25 mouse cellular contexts compared by ENCODE assay signal in the genomic region with DNA sequence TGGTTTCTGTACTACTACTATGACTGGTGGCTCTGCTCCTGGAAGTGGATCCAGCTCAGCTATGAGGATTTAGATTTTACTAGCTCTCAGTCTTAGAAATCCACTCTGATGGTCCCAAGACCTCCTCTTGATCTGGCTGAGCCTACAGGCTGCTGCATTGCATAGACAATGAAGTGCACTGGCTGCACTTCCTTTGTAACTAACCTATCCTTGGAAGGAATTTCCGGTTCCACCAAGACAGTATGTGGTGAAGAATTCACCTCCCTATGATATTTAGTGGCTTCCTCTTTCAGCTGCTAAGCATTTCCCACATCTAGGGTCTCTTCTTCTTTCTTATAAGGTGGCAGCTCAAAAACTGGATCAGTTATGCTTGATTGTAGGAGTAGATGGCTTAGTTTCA. TPM values are rescaled to one million over a fixed set of nuclear protein-coding genes. Genes with fewer than 3 reads are reported as not detected.
DNase-seq lines count a peak whose midpoint lies in the region; ATAC-seq and TF ChIP-seq lines count a peak whose summit lies in the region.
"Had no signal": no experiment of that assay in that cellular context is flagged by ENCODE, and none has a peak within 500 bp of the region (broad histone marks: within the 10 kb centered on the region; RNA-seq: fewer than 3 reads in every experiment).

No protein-coding gene starts in this region.

- TF ChIP-seq POLR2A in heart, adult 2 months (IDR thresholded peaks at IDR 0.05; ENCODE audit: insufficient read depth, low read depth, low read length), result no peak
- no peak for TF ChIP-seq POLR2A in small intestine, adult 2 months (IDR thresholded peaks at IDR 0.05; ENCODE audit: low read depth, low read length)

- no peaks in the 10 kb centered on the region for H3K36me3 ChIP-seq in heart, adult 2 months (ENCODE audit: control insufficient read depth, insufficient read depth, low read length)
- no peaks in the 10 kb centered on the region for H3K36me3 ChIP-seq in small intestine, adult 2 months (ENCODE audit: control insufficient read depth, insufficient read depth, low read length)
- H3K36me3 ChIP-seq: embryonic facial prominence, embryonic 12.5 days; forebrain, embryonic 15.5 days; heart, embryonic 12.5 days; hindbrain, embryonic 15.5 days; intestine, embryonic 15.5 days had no signal

- peak; percentile 62 for ATAC-seq in CD4-positive, CD25-positive, alpha-beta regulatory T cell, adult 4 months
- peak; percentile 22 for ATAC-seq in granulocyte monocyte progenitor cell, adult 5-6 weeks (replicated peaks; ENCODE audit: poor library complexity, severe bottlenecking)
- no peak for ATAC-seq in cerebellum, adult (ENCODE audit: insufficient number of reproducible peaks, low FRiP score, low TSS enrichment)
- ATAC-seq: forebrain, embryonic 15.5 days; Patski had no signal

- no peaks in the 10 kb centered on the region for H3K4me1 ChIP-seq in heart, adult 2 months (ENCODE audit: control insufficient read depth, insufficient read depth, low read length)
- peaks cover 10% of the 10 kb centered on the region; the same call in 1 of the 2 replicates for H3K4me1 ChIP-seq in small intestine, adult 2 months (ENCODE audit: control insufficient read depth, insufficient read depth, insufficient read length, low read length)
- H3K4me1 ChIP-seq: embryonic facial prominence, embryonic 12.5 days; heart, embryonic 12.5 days; hindbrain, embryonic 15.5 days; intestine, embryonic 15.5 days had no signal

- no peaks in the 10 kb centered on the region for H3K27me3 ChIP-seq in heart, adult 2 months (ENCODE audit: control insufficient read depth, insufficient read depth, low read length)
- no peaks in the 10 kb centered on the region for H3K27me3 ChIP-seq in small intestine, adult 2 months (ENCODE audit: control insufficient read depth, insufficient read depth, low read length)
- H3K27me3 ChIP-seq: embryonic facial prominence, embryonic 12.5 days; forebrain, embryonic 15.5 days; heart, embryonic 12.5 days; hindbrain, embryonic 15.5 days; intestine, embryonic 15.5 days had no signal

- DNase-seq in heart, adult 11 months, result peak; percentile 44
- no peak for DNase-seq in heart, adult 2 months
- no peak for DNase-seq in layer of hippocampus, postnatal 36 days
- DNase-seq: adrenal gland, adult 2 months; adrenal gland, postnatal 25 days; B cell, adult 2 months; cerebellum, adult 2 months; cerebellum, postnatal 10 days; gastrocnemius, postnatal 36 days had no signal

- no peak overlapping the region for H3K4me3 ChIP-seq in heart, adult 2 months
- no peak overlapping the region for H3K4me3 ChIP-seq in small intestine, adult 2 months (ENCODE audit: low read depth, low read length)
- H3K4me3 ChIP-seq: embryonic facial prominence, embryonic 12.5 days; forebrain, embryonic 15.5 days; heart, embryonic 12.5 days; hindbrain, embryonic 15.5 days; intestine, embryonic 15.5 days had no signal

- TF ChIP-seq EP300 in heart, adult 2 months (IDR thresholded peaks at IDR 0.05; ENCODE audit: insufficient read depth, low read depth, low read length), result no peak

- intact Hi-C loops in heart, adult 2 months (cut with DNase I), result no loop called here

- no peak for TF ChIP-seq CTCF in heart, adult 2 months (IDR thresholded peaks at IDR 0.05)
- no peak for TF ChIP-seq CTCF in small intestine, adult 2 months (IDR thresholded peaks at IDR 0.05; ENCODE audit: extremely low read depth, insufficient read length, insufficient replicate concordance, low read depth, low read length)

- no peak overlapping the region for H3K27ac ChIP-seq in heart, adult 2 months
- peak overlapping the region; percentile 77 for H3K27ac ChIP-seq in small intestine, adult 2 months (ENCODE audit: insufficient read depth, low read depth, low read length)
- H3K27ac ChIP-seq: embryonic facial prominence, embryonic 12.5 days; forebrain, embryonic 15.5 days; hindbrain, embryonic 15.5 days; intestine, embryonic 15.5 days had no signal

- H3K9ac ChIP-seq in heart, adult 2 months (ENCODE audit: low read depth, low read length), result no peak overlapping the region
- H3K9ac ChIP-seq: embryonic facial prominence, embryonic 12.5 days; forebrain, embryonic 15.5 days; heart, embryonic 12.5 days; hindbrain, embryonic 15.5 days; intestine, embryonic 15.5 days had no signal

- no peaks in the 10 kb centered on the region for H3K79me2 ChIP-seq in heart, adult 2 months (replicated peaks; ENCODE audit: control insufficient read depth, insufficient read depth, low read length)

- 63% methylated on average over 1 of the region's 1 CpGs for WGBS in heart, adult 2 months
- WGBS in small intestine, adult 2 months, result 72% methylated on average over 1 of the region's 1 CpGs

RNA-seq across cellular contexts. Expression of a gene that starts 24.8 kb away (rescaled TPM):
- total RNA-seq in heart, adult 2 months (2021), result not detected
- not detected in 2 replicates for polyA plus RNA-seq in heart, adult 2 months (2012; rRNA removed)
- polyA plus RNA-seq in CD4-positive, CD25-positive, alpha-beta regulatory T cell, adult 4 months (2017; shearing (Covaris generic)), result 1 to 10 TPM; 1.9 to 2.1 TPM
- not detected in 2 replicates for total RNA-seq in granulocyte monocyte progenitor cell, adult 5-6 weeks (2014; fragmentation: Nextera tagmentation)
- not detected in 2 replicates for total RNA-seq in granulocyte monocyte progenitor cell, adult 5-6 weeks (2017)
- 0.08 TPM in 1 of 2 replicates, not detected in the other for polyA plus RNA-seq in small intestine, adult 2 months (2012; rRNA removed)
- not detected for total RNA-seq in layer of hippocampus, postnatal 36 days (2021)
- total RNA-seq: adrenal gland, adult 2 months; adrenal gland, postnatal 25 days; gastrocnemius, adult 8-10 months; gastrocnemius, postnatal 36 days; heart, adult 8-10 months; heart, postnatal 25 days had no signal
- polyA plus RNA-seq: adrenal gland, adult 2 months; cerebellum, adult 2 months; embryonic facial prominence, embryonic 12.5 days; forebrain, embryonic 11.5 days; forebrain, embryonic 15.5 days; heart, embryonic 12.5 days; hindbrain, embryonic 11.5 days; hindbrain, embryonic 15.5 days; intestine, embryonic 15.5 days; Patski had no signal

RNA-seq across cellular contexts. Expression of a gene that starts 43.5 kb away (rescaled TPM):
- not detected for total RNA-seq in heart, adult 2 months (2021)
- polyA plus RNA-seq in heart, adult 2 months (2012; rRNA removed), result not detected in 2 replicates
- not detected for polyA plus RNA-seq in CD4-positive, CD25-positive, alpha-beta regulatory T cell, adult 4 months (2017; shearing (Covaris generic))
- total RNA-seq in granulocyte monocyte progenitor cell, adult 5-6 weeks (2014; fragmentation: Nextera tagmentation), result not detected in 2 replicates
- not detected in 2 replicates for total RNA-seq in granulocyte monocyte progenitor cell, adult 5-6 weeks (2017)
- polyA plus RNA-seq in small intestine, adult 2 months (2012; rRNA removed), result not detected in 2 replicates
- not detected for total RNA-seq in layer of hippocampus, postnatal 36 days (2021)
- total RNA-seq: adrenal gland, adult 2 months; adrenal gland, postnatal 25 days; gastrocnemius, adult 8-10 months; gastrocnemius, postnatal 36 days; heart, adult 8-10 months; heart, postnatal 25 days had no signal
- polyA plus RNA-seq: adrenal gland, adult 2 months; cerebellum, adult 2 months; embryonic facial prominence, embryonic 12.5 days; forebrain, embryonic 11.5 days; forebrain, embryonic 15.5 days; heart, embryonic 12.5 days; heart, embryonic 16.5 days; hindbrain, embryonic 11.5 days; hindbrain, embryonic 15.5 days; intestine, embryonic 15.5 days; Patski had no signal

RNA-seq across cellular contexts. Expression of a gene that starts 58.7 kb away (rescaled TPM):
- not detected for total RNA-seq in heart, adult 2 months (2021)
- polyA plus RNA-seq in heart, adult 2 months (2012; rRNA removed), result not detected in 2 replicates
- under 1 TPM in 1 of 2 experiments, not detected in 1; 0.20 TPM for polyA plus RNA-seq in CD4-positive, CD25-positive, alpha-beta regulatory T cell, adult 4 months (2017; shearing (Covaris generic))
- not detected in 2 replicates for total RNA-seq in granulocyte monocyte progenitor cell, adult 5-6 weeks (2014; fragmentation: Nextera tagmentation)
- total RNA-seq in granulocyte monocyte progenitor cell, adult 5-6 weeks (2017), result not detected in 2 replicates
- not detected in 2 replicates for polyA plus RNA-seq in small intestine, adult 2 months (2012; rRNA removed)
- total RNA-seq in layer of hippocampus, postnatal 36 days (2021), result not detected
- total RNA-seq: adrenal gland, adult 2 months; adrenal gland, postnatal 25 days; gastrocnemius, adult 8-10 months; gastrocnemius, postnatal 36 days; heart, adult 8-10 months; heart, postnatal 25 days had no signal
- polyA plus RNA-seq: adrenal gland, adult 2 months; cerebellum, adult 2 months; forebrain, embryonic 11.5 days; heart, embryonic 12.5 days; intestine, embryonic 15.5 days; Patski had no signal
